Mouse (Mus musculus) hematopoietic multipotent progenitor cell, adult 10-12 weeks (in vitro differentiated cells): ENCODE data around the gene Arhgef5. TPM values are rescaled to one million over a fixed set of nuclear protein-coding genes. Genes with fewer than 3 reads are reported as not detected.

Experiments used
- polyA plus RNA-seq: library from polyadenylated mRNA; stranded (reverse); fragments of >175 nt; gene quantifications from 2 replicates; pipeline ENCODE4 v1.2.3, GENCODE M21; 2012; ENCODE audit warnings: low replicate concordance

Gene Arhgef5
- polyA plus RNA-seq: 0.17 and 0.29 TPM in 2 replicates

GRCm38 (mm10) chr6:43265363-43266041 is at the start of gene Arhgef5:
Gene Arhgef5 (plus strand): TSS chr6:43265582.

GRCm38 (mm10) chr6:43231255-43231654 is 34.1 kb upstream of the Arhgef5 start, which contains the start of gene Olfr47:
Gene Olfr47 (plus strand): TSS chr6:43231529.

GRCm38 (mm10) chr6:43309454-43309853 is 44.1 kb downstream of the Arhgef5 start, which contains the start of gene Nobox:
Gene Nobox (minus strand): TSS chr6:43309554.

Other genes with a start within 250 kb of the Arhgef5 start
- gene Olfr441, start 159.2 kb upstream of the Arhgef5 start, polyA plus RNA-seq: not detected in 2 replicates
- not detected in 2 replicates for gene Olfr237-ps1, start 119.0 kb upstream of the Arhgef5 start, polyA plus RNA-seq
- gene Olfr437, start 102.3 kb upstream of the Arhgef5 start, polyA plus RNA-seq: not detected in 2 replicates
- not detected in 2 replicates for gene Olfr13, start 93.4 kb upstream of the Arhgef5 start, polyA plus RNA-seq
- gene Olfr435, start 68.4 kb upstream of the Arhgef5 start, polyA plus RNA-seq: not detected in 2 replicates
- not detected in 2 replicates for gene Olfr434, start 52.6 kb upstream of the Arhgef5 start, polyA plus RNA-seq
- gene Olfr47, start 34.1 kb upstream of the Arhgef5 start, polyA plus RNA-seq: not detected in 2 replicates
- not detected in 2 replicates for gene Nobox, start 44.0 kb downstream of the Arhgef5 start, polyA plus RNA-seq